Mouse (Mus musculus) spleen, adult 2 months (tissue): ENCODE measurements at regions not wholly inside any gene's neighbourhood (a gene's known extent, or its start where the extent isn't known, plus 50 kb on each side); places are given as distances from the start of the nearest gene placed in this dataset.

Experiments used
- DNase-seq, 2 experiments: peaks; one replicate each; pipeline versions ENCODE4 v3.0.0 to v3.0.0-alpha.2; 2012 to 2021; ENCODE audit warnings: low spot score in 2 of 2, low read depth in 1 of 2
- H3K27ac ChIP-seq: fragments of 200-500 bp; 2 replicates; pipeline ENCODE4 v1.5.1; 2012; ENCODE audit warnings: low read length, inconsistent platforms; ENCODE audit not compliant: insufficient read depth
- H3K27me3 ChIP-seq: fragments of 200-500 bp; 2 replicates; pipeline ENCODE4 v1.6.1; 2012; ENCODE audit warnings: mild to moderate bottlenecking, moderate library complexity, low read length, inconsistent platforms; ENCODE audit not compliant: control insufficient read depth, insufficient read depth
- H3K36me3 ChIP-seq: fragments of 200-500 bp; 2 replicates; pipeline ENCODE4 v1.6.1; 2012; ENCODE audit warnings: mild to moderate bottlenecking, low read length, inconsistent platforms; ENCODE audit not compliant: control insufficient read depth, insufficient read depth
- H3K4me1 ChIP-seq: fragments of 200-500 bp; 2 replicates; pipeline ENCODE4 v1.6.1; 2011; ENCODE audit warnings: inconsistent platforms; ENCODE audit not compliant: control insufficient read depth, insufficient read depth, insufficient read length
- H3K4me3 ChIP-seq: fragments of 200-500 bp; 2 replicates; pipeline ENCODE4 v1.5.1; 2011; ENCODE audit warnings: mild to moderate bottlenecking, inconsistent platforms; ENCODE audit not compliant: insufficient read depth, insufficient read length; ENCODE audit errors: extremely low read depth
- CTCF ChIP-seq: fragments of 200-500 bp; IDR thresholded peaks from 2 replicates; pipeline ENCODE4 v1.5.1; 2011; ENCODE audit warnings: mild to moderate bottlenecking, inconsistent platforms; ENCODE audit not compliant: insufficient read depth, insufficient read length, insufficient replicate concordance; ENCODE audit errors: extremely low read depth
- POLR2A ChIP-seq: fragments of 200-500 bp; IDR thresholded peaks from 2 replicates; pipeline ENCODE4 v1.6.1; 2011; ENCODE audit warnings: low read depth, low read length, inconsistent platforms
- WGBS: fragments of 180-500 bp; shearing (Covaris S2); methylation state at CpG from one replicate; pipeline ENCODE4 v1.1.7; 2018; 5-methylcytosine and 5-hydroxymethylcytosine counted together

DNA sequence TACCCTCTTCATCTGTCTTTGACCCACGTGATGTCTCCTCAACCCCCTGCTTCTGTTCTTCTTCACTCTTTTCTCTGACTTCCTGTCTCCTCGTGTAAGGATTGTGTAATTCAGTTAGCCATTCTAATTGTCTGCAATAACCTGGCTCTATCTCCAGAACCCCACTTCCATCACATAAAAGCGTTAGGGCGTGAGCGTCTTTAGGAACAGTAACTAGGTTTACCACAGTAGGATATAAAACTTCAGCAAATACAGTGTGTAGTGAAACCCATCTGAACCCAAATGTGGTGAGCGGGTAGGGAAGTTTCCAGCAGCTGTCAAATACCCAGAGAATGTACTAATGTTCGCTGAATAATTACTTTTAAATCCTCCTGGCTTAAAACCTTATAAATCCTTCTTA is 262.6 kb downstream of the Mreg start:
- Histone ChIP-seq H3K36me3 (no peaks in the 10 kb centered on the region), H3K27ac (no peak overlapping the region), H3K4me3 (no peak overlapping the region), H3K27me3 (no peaks in the 10 kb centered on the region), H3K4me1 (no peaks in the 10 kb centered on the region)
- DNase-seq: no peak
- WGBS: 60% methylated on average over 7 of the region's 7 CpGs
- TF ChIP-seq POLR2A (no peak), CTCF (no peak)

DNA sequence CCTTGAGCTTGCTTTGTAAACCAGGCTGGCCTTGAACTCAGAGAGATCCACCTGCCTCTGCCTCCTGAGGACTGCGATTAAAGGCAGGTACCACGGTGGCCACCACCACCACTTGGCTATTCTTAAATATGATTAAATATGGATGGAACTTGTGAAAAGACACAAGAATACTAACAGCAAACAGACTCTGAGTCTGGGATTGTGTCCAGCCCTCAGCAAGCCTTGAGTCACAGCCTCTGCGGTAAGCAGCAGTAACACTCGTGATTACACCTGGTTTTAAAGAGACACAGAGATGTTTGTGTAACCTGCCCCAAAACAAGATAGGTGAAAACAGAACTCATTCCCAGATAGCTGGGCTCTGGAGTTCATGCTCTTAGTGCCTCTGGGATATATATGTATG is 263.4 kb downstream of the Mreg start:
- no peak for DNase-seq
- no peaks in the 10 kb centered on the region for H3K27me3 ChIP-seq
- no peak overlapping the region for H3K27ac ChIP-seq
- H3K4me1 ChIP-seq: no peaks in the 10 kb centered on the region
- TF ChIP-seq POLR2A (no peak), CTCF (no peak)
- WGBS: 94% methylated on average over 4 of the region's 4 CpGs
- no peaks in the 10 kb centered on the region for H3K36me3 ChIP-seq
- no peak overlapping the region for H3K4me3 ChIP-seq

DNA sequence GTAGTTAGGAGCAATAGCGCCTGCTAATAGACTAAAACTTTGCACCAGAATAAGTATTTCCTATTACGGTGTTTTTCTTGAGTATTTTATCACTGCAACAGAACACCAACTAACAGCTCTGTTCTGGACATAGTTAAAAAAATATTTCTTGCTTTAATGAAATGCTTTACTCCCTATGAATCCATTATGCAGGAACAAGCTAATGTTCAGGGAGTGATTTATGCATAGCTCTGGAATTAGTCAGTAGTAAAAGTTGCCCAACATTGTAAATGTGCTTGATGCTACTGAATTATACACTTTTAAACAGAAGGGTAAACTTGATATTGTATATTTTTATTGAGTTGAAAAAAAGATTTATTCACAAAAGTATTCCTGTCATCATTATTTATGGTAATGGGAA is 264.6 kb downstream of the Mreg start:
- no peak for DNase-seq
- H3K27ac ChIP-seq: no peak overlapping the region
- WGBS: 93% methylated on average over 2 of the region's 2 CpGs
- H3K36me3 ChIP-seq: no peaks in the 10 kb centered on the region
- no peak for TF ChIP-seq POLR2A
- TF ChIP-seq CTCF: no peak
- H3K4me1 ChIP-seq: no peaks in the 10 kb centered on the region
- no peak overlapping the region for H3K4me3 ChIP-seq
- H3K27me3 ChIP-seq: no peaks in the 10 kb centered on the region

DNA sequence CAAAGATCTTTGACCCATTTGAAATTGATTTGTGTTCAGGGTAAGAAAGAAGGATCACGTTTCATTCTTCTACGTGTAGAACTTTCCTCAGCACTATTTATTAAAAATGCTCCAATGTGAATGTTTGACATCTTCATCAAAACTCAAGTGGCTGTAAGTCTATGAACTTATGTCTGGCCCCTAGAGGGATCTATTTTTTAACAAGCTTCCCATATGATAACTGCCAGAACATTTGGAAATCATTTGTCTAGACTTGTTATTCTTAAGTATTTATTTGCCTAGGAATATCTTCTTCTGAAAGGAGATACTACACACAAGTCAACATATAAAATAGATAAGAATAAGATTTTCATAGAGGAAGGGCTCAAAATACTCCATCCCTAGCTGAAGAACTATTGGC is 265.2 kb downstream of the Mreg start:
- Histone ChIP-seq H3K4me3 (no peak overlapping the region), H3K36me3 (no peaks in the 10 kb centered on the region), H3K27ac (no peak overlapping the region), H3K27me3 (no peaks in the 10 kb centered on the region), H3K4me1 (no peaks in the 10 kb centered on the region)
- 92% methylated on average over 2 of the region's 2 CpGs for WGBS
- DNase-seq: no peak
- no peak for TF ChIP-seq CTCF
- TF ChIP-seq POLR2A: no peak

DNA sequence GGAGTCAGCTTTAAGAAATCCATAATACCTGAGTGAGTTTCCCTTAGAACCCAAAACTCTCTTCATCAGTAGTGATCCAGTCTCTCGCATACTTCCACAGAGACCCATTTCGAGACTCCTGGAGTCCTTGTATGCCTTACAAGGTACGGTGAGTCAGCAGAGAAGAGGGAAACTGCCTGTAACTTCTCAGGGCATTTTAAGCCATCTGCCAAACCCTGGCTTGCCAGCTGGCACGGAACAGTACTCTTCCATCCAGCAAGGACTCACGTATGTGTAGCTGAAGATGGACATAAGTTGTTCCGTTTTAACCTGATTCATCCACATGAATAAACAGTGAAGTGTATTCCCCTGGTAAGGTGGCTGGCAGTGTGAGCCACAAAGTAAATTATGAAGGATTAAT is 267.0 kb downstream of the Mreg start:
- Histone ChIP-seq H3K4me1 (no peaks in the 10 kb centered on the region), H3K4me3 (no peak overlapping the region), H3K27me3 (no peaks in the 10 kb centered on the region), H3K27ac (no peak overlapping the region), H3K36me3 (no peaks in the 10 kb centered on the region)
- TF ChIP-seq POLR2A (no peak), CTCF (no peak)
- WGBS: 64% methylated on average over 6 of the region's 6 CpGs
- no peak for DNase-seq

DNA sequence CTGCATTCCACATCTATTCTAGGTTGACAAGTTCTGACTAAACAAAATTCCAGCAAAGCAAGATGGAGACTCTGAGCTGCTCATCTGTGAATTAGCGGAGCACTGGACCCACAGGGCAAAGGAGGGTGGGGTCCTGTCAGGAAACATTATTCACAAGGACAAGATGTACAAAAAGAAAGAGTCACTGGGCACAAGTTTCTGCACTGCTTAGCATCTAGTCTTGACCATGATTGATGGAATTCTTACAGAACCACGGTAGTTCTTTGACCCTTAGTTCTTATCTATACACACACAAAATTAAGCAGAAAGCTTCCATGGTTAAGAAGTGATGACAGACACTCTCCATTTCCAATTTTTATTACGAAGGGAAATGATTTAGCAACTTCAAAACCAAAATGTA is 267.6 kb downstream of the Mreg start:
- H3K27ac ChIP-seq: no peak overlapping the region
- WGBS: 80% methylated on average over 3 of the region's 3 CpGs
- no peak for DNase-seq
- TF ChIP-seq CTCF: no peak
- TF ChIP-seq POLR2A: no peak
- H3K27me3 ChIP-seq: no peaks in the 10 kb centered on the region
- no peak overlapping the region for H3K4me3 ChIP-seq
- H3K36me3 ChIP-seq: no peaks in the 10 kb centered on the region
- no peaks in the 10 kb centered on the region for H3K4me1 ChIP-seq

DNA sequence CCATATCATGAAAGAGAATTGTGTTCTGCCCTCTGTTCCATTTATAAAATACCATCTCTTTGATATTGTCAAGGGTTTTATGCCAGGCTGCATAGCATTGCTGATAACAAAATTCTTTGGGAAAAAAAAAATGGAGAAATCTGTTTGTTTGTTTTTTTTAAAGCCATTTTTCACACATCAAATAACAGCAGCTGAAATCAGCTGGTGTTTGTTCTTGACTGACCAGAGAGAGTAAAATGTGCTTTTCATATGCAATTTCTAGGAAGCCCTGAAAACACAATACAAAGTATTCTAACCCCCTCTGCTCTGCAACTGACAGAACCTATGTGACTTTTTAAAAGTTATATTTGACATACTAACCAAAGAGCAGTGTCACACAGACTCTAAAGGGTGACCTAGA is 270.0 kb downstream of the Mreg start:
- Histone ChIP-seq H3K27me3 (no peaks in the 10 kb centered on the region), H3K4me1 (peaks cover 4% of the 10 kb centered on the region), H3K36me3 (no peaks in the 10 kb centered on the region), H3K4me3 (no peak overlapping the region), H3K27ac (no peak overlapping the region)
- no peak for DNase-seq
- no peak for TF ChIP-seq CTCF
- no peak for TF ChIP-seq POLR2A

DNA sequence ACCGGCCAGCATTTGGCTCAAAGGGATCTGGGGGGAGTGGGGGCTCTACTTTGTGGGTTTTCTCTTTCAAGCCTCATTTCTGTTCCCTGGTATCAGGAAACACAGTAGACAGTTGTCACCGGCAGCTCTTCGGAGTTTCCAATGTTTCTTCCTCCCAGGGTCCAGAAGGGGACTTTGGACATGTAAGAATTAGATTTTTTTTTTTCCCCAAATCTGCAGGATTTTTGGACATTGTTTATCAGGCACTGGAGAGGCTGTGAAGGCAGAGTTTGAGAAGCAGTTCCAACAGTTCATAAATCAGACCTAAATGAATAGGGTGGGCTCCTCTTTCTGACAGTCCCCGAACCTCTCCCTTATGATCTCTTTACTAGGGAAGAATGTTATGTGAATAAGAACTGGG is 270.4 kb downstream of the Mreg start:
- H3K36me3 ChIP-seq: no peaks in the 10 kb centered on the region
- no peak for DNase-seq
- no peak for TF ChIP-seq POLR2A
- no peak for TF ChIP-seq CTCF
- no peaks in the 10 kb centered on the region for H3K27me3 ChIP-seq
- WGBS: 91% methylated on average over 4 of the region's 4 CpGs
- no peak overlapping the region for H3K27ac ChIP-seq
- H3K4me3 ChIP-seq: no peak overlapping the region
- peaks cover 4% of the 10 kb centered on the region for H3K4me1 ChIP-seq
